Mouse (Mus musculus) cerebellum, postnatal 4 days (tissue): ENCODE measurements around the gene Erbb3.
"Not testable (repeated sequence)": the region's sequence is repeated elsewhere in the genome, so short reads cannot be mapped to it uniquely, and the experiment has no call there.

ENCODE experiments used
- DNase-seq, 2 experiments: peaks; one replicate each; pipeline ENCODE4 v3.0.0; 2022; ENCODE audit warnings: low spot score in 2 of 2, mixed read lengths in 1 of 2

The Erbb3 gene

GRCm38 (mm10) chr10:128563544-128563943 is 25.9 kb downstream of the Erbb3 start:
- DNase-seq = no peak

DNA sequence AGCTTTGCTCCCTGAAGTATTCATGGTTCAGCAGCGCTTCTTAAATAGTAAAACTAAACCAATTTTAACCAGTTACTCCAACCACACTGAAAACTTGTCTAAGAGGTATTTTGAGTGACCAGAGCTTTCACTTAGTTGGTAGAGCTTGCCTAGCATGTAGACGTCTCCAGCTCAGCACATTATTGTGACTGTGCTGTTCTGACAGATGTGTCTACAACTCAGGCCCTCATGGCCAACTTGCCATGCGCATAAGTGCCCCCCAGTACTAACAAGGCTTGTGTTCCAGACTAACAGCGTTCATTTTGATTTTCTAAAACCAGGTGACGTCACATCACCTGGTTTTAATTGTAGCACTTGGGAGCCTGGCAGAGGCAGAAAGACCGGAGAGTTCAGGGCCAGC is 32.5 kb downstream of the Erbb3 start:
- no peak for DNase-seq

DNA sequence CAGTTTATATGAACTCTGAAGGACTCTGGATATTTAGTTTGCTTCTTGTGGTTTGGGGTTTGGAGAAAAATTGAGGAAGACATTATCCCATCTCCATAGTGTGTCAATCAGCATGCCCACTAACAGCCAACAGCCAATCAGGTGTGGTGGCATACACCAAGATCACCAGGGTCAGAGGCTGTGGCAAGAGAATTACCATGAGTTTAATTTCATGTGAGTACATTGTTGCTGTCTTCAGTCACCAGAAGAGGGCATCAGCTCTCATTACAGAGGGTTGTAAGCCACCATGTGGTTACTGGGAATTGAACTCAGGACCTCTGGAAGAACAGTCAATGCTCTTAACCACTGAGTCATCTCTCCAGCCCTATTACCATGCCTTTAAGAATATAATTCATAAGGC is 33.2 kb downstream of the Erbb3 start:
- DNase-seq = no peak

DNA sequence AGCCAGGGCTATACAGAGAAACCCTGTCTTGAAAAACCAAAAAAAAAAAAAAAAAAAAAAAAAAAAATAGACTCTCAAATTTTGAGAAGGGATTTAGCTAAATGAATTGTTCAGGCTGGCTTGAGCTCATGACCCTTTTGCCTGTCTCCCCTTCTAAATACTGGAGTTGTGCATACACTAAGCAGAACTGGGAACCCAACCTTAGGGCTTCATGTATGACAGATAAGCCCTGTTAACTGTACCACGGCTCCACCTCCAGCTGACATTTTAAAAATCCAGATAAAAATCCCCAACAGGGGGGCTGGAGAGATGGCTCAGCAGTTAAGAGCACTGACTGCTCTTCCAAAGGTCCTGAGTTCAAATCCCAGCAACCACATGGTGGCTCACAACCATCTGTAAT is 33.9 kb downstream of the Erbb3 start:
- not testable (repeated sequence) for DNase-seq

DNA sequence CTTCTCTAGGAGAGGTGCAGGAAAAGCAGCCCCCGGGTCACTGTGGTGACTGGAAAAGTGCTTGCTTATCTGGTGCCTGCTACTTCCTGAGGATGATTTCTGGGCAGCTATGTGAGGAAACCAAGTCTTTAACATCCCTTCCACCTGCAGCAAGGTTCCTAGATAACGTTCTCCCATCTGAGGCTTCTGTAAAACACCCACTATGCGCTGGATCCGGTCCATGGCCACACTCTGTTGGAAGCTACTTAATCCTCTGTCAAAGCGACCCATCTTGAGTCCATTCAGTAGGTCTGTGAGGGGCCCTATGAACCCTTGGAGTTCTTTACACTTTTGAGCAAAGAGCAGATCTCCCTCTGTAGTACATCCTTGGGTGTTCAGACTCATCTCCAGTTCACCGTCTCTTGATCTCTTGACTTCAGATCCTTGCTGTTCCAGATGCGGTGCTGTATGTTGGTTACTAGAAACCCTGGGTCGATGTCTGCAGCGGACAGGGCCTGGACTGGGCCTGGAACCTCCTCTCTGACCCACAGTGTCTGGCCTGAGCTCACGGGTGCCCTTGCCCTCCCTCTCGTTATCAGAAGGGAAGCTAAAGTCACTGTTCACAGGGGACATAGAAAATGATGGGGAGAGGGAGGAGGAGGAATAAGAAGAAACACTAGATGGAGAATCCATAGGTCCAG is 39.2 kb downstream of the Erbb3 start:
- DNase-seq = not testable (repeated sequence)

- DNase-seq = peak in 1 of 2 experiments; percentile 18
Observed at GRCm38 (mm10) chr10:128549682-128550057, 39.8 kb downstream of the Erbb3 start.

GRCm38 (mm10) chr10:128548947-128549681 is 40.3 kb downstream of the Erbb3 start, which contains the start of gene Rpl41:
Rpl41 (minus strand) TSS chr10:128549305.
- peak; percentile 82 to 84 for DNase-seq

DNA sequence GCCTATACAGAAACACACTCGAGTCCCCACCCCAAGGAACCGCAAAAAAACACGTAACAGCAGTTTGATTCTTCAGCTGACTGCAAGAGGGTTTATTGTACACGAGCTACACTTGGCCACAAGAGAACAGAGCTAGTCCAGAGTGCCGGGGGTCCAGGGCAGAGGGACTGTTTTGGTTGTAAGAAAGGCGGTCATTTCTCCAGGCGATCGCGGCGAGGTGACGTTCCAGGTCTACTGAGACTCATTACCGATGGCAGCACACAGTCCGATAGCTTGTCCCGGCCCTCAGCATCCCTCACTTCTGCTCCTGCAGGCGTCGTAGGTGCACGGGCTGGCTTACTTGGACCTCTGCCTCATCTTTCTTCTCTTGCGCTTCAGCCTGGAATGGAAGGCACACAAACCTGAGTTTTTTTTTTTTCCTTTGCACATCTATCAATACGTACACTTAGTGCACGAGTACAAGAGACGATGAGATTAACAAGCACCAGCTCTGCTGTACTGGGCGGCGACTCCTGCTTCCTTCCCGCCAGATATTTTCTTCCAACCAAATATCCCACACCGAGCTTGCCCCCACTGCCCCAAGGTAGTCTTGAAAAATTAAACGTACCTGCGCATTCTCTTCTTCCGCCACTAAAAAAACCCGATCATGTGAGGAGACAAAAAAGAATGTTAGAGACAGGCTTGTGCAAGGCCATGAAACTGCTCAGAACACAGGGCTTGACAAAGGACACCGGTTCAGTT is 41.2 kb downstream of the Erbb3 start:
- DNase-seq = not testable (repeated sequence)

DNA sequence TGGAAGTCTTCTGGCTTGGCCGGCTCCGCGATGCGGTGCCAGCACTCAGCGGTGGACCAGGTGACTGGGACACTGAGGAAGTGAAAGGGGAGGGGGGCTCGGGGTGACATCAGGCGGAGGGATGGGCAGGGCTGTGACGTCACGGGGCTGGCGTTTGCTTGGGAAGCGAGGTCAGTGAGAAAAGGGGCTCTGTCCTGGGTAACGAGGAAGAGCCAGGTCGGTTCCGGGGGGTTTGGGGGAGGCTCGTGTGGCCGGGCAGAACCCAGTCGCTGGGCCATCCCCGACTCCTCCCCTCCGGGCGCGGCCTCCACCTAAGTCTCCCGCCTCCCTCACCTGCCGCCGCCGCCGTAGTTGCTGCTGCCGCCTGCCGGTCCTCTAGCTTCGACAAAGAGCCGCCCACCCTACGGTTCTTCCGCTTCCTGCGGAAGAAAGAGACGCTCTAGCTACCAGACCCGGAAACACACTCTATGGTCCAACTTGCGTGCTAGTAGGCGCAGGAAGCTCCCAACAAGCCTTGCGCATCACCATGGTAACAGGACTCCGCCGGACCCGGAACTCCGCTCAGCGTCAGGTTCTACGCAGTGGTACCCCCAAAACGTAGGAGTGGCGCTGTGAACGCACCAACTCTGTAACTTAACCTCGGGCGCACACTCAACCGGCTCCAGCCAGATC is 42.0 kb downstream of the Erbb3 start, which contains the start of gene Zc3h10:
Zc3h10 (minus strand) TSS at position 414 of the 672 bp plus-strand sequence.
- peak; percentile 81 to 86 for DNase-seq

DNA sequence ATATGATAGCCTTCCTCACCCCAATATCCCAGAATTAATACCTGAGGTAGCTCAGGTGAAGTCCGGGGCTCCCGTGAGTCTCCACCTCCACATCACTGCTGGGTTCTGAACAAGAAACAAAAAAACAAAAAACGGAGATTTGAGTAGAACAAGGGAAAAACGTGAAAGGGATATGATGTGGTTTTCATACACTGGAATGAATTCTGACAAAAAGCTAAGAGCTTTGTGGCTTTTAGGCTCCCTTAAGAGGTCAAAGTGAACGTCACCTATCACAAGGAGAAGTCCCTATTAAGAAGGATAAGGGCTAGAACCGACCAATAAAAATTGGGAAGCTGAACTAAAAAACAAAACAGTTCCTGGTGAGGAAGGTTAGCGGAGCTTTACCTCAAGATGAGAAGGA is 42.7 kb downstream of the Erbb3 start:
- DNase-seq = no peak

- DNase-seq = no peak
Observed at GRCm38 (mm10) chr10:128546361-128546760, 43.1 kb downstream of the Erbb3 start.

DNA sequence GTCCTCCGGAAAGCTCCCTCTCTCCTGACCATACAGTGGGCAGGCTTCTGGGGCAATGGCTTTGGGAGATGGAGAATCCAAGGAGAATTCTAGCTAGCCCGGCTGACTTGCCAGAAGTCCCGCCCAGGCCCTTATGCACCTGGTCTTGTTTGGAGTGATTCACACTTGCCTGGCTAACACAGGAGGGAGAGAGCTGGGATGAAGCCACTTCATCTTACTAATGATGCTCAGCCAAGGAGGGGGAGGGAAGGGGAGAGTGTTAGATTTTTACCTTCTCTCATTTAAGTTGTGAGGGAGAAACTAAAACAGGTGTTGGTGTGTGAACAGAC is 43.9 kb downstream of the Erbb3 start:
- DNase-seq = no peak

- no peak for DNase-seq
Observed at GRCm38 (mm10) chr10:128544674-128545569, 44.5 kb downstream of the Erbb3 start.

DNA sequence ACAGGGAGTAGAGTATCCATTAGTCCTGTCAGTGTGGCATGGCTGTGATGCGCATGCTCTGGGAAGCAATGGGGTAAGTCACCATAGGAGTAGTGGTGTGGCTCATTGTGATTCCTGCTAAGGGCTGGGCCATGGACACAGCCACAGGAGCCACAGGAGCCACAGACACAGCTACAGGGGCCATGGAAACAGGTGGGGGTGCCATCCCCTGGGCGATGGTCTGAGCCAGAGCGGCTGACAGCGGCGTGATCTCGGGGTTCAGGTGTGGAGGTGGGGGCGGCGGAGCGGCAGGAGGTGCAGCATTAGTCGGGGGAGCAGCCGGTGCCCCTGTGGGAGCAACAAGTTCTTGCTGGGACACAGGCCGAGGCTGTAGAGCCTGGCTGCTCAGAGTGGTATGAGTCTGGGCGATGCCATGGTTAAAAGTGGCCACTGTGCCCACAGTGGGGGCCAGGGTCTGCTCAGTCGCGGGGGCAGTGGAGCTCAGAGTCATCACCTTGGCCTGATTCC is 45.2 kb downstream of the Erbb3 start:
- DNase-seq = no peak

DNA sequence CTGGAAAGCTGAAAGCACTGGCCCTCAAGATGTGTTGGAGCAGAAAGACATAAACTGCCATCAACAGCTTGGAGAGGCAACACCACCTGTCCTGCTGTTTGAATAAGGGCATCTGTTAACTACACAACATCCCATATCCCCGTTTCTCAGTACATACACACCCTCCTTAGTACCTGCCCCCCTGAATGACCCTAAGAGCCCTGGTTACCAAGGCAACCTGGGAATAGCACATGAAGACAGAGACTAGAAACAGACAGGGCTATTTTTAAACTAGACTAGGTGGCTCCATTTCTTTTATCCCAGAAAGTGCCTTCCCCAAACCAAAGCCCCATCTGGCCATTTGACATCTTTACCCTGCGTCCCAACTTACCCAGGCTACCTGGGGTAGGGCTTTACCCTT is 46.4 kb downstream of the Erbb3 start:
- no peak for DNase-seq

- DNase-seq = no peak
Observed at GRCm38 (mm10) chr10:128538340-128538870, 51.0 kb downstream of the Erbb3 start.

GRCm38 (mm10) chr10:128536266-128536940 is 53.0 kb downstream of the Erbb3 start:
- peak; percentile 67 to 81 for DNase-seq

- DNase-seq = no peak
Observed at GRCm38 (mm10) chr10:128535624-128536265, 53.7 kb downstream of the Erbb3 start.

GRCm38 (mm10) chr10:128535206-128535605 is 54.2 kb downstream of the Erbb3 start:
- DNase-seq = no peak
